Mouse (Mus musculus): ENCODE measurements around the gene Rcan1.
"Not testable (repeated sequence)": the region's sequence is repeated elsewhere in the genome, so short reads cannot be mapped to it uniquely, and the experiment has no call there.

The Rcan1 gene

DNA sequence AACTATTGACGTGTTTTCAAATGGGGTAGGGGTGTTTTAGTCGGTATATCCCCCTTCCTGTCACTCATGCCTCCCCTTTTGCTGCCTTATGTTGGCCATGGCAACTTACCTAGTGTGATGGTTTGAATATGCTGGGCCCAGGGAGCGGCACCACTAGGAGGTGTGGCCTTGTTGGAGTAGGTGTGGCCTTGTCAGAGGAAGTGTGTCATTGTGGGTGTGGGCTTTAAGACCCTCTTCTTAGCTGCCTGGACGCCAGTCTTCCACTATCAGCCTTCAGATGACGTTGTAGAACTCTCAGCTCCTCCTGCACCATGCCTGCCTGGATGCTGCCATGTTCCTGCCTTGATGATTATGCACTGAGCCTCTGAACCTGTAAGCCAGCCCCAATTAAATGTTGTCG lies at the start of gene Rcan1:
TSS of gene Rcan1 (minus strand) at position 162 of the 400 bp plus-strand sequence.
- DNase-seq (ENCODE audit: low spot score): no peak

DNA sequence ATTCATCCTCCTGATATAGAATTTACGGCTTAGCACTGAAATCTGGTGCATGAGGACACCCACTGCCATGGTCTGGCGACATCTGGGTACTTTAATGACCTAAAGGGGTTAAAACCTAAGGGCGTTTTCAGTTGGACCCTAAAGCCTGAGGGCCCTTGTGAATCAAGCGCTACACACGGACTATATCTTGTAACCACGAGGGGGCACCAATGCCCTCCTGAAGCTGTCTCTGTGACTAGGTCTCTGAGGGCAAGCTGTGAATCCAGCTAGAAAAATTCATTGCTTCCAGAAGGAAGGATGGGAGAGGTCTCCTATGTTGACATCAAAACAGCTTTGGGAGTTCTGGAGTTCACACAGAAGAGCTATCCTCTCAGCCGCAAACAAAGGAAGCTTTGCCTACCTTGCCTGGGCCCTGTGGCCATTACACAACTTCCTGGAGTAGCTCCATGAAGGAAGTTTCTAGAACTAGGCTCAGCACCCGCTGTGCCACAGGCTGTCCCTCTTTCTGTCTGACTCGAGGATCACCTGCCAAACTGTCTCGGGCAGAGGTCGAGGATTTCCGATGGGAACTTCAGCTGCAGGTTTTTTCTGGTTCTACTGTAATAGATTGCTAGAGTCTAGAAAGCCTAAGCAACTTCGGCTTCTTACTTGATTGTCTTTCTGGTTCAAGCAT lies 49.3 kb upstream of the Rcan1 start:
- DNase-seq (ENCODE audit: low spot score): no peak

DNA sequence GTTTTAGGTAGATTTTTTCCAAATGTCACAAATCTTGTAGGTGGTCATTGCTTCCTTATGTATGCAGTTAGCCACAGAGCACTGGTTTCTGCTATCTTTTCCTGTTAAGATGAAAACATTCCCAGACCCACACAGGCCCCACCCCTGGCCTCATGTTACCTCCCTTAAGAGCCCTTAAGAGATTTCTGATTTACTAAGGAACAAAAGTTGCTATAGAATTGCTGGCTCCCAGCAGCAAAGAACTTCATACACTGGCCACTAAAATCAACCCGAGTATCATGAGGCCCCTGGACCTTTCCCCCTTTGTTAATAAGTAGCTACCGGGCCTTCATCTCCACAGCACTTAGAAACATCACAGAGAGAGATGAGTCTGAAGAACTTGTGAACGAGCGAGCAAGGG lies 48.1 kb upstream of the Rcan1 start:
- DNase-seq (ENCODE audit: low spot score): no peak

DNA sequence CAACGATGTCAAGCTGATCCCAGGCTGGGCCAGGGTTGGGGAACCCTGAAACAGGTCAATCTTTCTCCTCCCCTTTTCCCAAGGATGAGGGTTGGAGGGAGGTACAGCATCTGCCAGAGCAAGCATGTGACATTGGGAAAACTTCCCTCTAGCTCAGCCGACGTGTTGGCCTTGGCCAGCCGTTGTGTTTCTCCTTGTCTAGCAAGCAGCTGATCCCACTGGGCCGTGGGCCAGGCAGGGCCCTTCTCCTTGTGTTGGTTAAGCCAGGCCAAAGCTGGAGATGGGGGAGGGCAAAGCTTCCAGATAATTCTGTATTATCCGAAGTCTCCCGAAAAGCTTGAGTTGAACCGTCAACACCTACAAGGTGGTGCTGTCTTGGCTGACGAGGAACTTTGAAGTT lies 45.5 kb upstream of the Rcan1 start:
- no peak for DNase-seq (ENCODE audit: low spot score)

DNA sequence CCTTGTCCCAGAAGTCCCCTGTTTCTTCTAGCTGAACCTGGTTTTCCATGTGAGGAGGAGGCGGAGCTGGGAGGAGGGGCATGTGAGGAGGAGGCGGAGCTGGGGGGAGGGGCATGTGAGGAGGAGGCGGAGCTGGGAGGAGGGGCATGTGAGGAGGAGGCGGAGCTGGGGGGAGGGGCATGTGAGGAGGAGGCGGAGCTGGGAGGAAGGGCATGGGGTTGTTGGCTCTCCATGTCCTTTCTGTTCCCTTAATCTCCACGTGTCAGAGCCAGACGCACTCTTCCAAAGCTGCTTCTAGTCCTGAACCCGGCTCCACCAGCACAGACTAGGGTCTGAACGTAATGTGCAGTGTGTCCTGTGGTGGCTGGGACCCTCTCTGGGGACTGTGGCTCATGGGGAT lies 44.2 kb upstream of the Rcan1 start:
- DNase-seq (ENCODE audit: low spot score): not testable (repeated sequence)

DNA sequence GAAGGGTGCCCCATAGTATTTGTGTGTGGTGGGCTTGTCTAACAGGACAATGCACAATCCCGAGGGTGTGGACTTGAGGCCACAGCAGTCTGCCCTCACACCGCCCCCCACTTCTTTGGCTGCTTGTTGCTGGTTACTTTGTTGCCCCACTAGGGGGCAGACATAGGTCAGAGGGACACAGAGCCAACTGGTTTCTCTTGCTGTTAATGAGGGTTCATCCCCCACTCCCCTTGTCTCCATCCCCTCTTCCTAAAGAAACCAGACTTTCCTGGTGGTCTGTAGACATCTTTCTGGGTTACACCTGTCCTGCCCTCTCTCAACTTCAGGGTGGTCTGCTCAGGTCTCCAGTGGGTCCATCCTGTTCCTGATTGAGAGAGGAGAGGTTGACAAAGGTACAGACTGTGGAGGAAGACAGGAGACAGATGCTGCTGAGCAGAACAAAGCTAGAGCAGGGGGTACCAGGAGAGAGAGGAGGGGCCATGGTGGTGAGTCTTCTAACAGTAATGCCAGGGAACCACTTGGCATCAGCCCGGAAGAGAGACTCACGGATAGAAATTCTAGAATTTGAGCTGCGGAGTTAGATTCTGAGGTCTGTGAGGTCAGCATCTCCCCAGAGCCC lies 41.2 kb upstream of the Rcan1 start:
- DNase-seq (ENCODE audit: low spot score): no peak

DNA sequence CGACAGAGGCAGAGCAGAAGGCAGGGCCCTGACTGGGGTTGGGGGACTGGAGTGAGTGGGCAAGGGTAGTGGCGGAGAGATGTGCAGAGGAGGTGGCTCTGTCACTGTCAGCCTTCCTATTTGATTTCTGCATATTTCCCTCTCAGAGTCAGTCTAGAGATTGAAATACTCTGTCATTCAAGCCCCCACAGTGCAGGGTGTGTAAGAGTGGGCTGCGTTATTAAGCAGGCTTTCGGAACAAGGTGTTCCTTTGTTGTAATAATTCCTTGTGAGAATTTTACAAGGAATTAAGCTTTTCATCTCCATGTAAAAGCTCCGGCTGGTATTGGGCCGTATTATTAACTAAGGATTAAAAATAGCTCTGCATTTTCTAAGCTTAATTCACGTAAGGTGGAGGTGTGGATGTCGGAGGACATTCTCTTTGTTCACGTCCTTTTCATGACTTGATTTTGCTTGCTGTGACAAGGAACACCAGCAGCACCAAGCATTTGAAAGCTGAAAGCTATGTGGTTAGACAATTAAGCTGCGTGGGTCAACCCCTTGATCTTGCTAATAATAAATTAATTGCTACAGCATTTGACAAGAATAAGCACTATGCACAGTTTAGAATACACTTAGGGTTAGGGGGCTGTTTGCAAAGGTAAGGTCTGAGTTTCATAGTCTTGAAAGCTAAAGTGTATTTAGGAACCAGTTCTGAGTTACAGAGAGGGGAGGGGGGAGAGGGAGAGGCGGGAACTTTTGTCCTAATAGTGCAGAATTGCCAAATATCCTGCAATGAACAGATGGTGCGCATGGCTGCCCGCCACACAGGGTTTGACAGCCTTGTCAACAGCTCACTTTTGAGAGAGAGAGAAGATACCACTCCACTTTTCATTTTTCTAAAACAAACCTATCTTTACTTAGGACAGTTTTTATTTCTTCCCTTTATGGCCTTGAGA lies 40.4 kb upstream of the Rcan1 start:
- DNase-seq (ENCODE audit: low spot score): peak; percentile 42

DNA sequence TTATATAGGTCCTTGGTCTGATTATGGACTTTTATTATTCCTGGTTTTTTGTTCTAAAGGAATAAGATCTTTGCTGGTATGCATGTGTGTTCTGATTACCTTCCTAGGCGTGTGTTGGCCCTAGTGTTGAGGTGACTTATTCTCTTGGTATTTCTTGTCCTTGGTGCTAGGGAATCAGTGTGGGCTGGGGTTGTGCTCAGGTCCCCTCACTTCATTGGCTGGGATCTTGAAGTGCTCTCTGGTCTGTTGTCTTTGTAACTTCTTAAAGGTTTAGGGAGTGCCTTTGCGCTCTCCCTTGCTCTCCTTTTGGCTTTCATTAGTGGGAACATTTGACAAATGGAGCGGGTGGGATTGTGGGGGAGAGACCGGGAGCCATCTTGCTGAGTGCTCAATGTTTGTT lies 36.9 kb upstream of the Rcan1 start:
- DNase-seq (ENCODE audit: low spot score): no peak

DNA sequence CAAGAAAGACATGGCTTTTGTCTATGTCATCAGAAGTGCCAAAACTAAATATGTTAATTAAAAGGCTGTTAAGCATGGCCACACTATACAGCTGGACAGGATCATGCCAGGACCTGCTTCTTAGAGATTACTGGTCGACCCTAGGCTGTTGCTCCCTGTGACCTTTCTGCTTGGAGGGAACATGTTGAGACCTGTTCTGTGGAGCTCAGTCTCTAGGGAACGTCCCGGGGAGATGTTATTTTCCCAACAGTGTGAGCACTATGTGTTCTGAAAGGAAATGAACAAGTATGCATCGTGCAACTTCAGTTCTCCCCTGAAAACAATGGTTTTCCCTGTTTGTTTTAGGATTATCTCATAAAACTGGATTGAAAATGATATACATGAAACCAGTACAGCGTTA lies 32.4 kb upstream of the Rcan1 start:
- DNase-seq (ENCODE audit: low spot score): no peak

DNA sequence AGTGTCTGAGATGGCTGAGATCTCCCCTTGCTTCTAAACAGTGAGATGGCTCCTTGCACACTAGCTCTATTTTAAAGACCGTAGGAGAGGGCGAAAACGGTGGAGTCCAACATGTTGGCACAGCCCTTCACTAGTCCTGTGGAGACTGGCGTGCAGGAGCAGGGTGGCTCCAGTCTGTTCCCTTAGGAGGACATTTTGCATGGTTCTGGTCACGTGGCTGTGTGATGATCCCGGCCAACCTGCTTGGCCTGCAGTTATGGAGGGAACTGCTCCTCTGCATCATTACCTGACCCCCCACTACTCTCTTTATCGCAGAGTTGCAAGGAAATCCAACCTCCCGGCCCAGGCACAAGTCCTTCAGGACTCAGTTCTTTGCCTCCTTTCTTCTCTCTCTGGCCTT lies 29.9 kb upstream of the Rcan1 start:
- DNase-seq (ENCODE audit: low spot score): no peak

DNA sequence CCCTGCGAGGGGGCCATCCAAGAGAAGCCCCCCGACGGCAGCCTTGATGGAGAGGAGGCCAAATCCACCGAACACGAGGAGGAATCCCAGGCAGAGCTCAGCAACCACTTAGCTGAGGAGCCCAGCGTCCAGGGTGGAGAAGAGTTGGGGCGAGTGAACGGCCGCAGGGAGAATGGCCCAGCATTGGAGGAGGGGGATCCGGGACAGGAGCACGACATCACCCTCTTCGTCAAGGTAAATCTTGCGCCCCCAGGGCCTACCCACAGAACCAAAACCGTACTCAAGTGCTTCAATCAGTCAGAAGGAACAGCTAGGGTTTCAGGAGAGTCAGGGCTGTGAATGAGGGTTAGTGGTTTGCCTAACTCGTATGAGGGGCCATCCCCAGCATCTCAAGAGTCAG lies 28.7 kb upstream of the Rcan1 start:
- no peak for DNase-seq (ENCODE audit: low spot score)

DNA sequence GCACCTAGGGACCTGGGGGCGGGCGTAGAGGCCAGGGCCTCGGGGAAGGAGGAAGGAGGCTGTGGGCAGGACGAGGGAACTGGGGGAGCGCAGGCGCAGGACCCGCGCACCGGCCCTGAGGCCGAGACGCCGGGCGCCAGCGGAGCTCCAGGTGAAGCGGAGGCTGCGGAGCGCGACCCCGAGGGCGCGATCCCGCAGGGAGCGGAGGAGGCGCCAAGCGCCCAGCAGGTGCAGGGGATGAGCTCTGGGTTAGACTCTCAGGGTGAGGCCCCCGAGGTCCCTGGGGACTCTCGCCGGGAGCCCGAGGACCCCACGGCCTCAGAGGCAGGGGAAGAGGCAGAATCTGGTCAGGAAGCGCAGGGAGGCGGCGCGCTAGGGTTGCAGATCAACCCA lies 27.9 kb upstream of the Rcan1 start:
- no peak for DNase-seq (ENCODE audit: low spot score)

DNA sequence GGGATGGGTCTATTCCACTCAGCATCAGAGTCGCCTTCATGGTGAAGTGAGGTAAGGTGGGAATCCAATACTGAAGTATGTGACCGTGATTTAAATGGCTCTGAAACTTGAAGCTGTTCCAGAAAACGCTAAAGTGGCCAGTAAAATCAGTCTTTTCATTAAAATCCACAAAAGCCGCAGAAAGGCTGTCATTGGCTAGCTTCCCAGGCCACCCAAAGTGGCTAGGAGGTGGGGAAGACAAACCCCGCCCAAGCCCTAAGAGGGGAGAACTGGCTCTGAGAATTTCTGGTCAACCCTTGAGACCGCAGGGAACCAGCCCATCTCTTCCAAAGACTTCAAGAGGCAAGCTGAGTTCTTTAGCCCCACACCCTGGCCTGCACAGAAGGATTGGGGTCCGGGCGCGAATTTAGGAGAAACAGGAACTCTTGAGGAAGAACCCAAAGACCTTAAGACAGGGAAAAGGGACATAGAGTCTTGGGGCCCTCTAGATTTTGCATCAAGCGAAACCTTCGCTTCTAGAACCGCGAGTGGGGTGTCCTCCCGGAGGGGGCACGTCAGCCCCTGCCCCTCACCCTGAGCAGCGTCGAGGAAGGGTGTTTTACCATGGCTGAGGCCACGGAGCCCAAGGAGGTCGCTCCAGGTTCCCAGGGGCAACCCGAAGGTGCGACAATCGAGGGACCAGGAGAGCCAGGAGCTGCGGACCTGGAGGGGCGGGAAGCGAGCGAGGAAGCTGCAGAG lies 27.4 kb upstream of the Rcan1 start:
- no peak for DNase-seq (ENCODE audit: low spot score)

DNA sequence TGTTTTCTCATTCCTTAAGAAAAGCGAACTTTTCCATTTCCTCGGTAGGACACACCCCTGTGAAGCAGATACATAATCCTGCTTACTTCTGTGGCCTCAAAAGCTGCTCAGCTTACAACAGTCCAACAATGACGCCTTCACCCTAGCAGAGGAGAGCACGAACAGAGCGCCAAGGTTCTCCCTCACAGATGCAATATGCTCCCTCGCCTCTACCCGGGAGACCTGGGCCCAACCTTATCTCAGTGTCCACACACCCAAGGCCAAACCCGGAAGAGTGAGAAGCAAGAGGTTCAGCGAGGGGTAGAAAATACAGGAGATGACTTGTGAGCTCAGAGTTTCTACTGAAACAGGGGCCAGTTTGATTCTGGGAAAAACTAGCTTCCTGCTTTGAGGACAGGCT lies 18.7 kb upstream of the Rcan1 start:
- no peak for DNase-seq (ENCODE audit: low spot score)

DNA sequence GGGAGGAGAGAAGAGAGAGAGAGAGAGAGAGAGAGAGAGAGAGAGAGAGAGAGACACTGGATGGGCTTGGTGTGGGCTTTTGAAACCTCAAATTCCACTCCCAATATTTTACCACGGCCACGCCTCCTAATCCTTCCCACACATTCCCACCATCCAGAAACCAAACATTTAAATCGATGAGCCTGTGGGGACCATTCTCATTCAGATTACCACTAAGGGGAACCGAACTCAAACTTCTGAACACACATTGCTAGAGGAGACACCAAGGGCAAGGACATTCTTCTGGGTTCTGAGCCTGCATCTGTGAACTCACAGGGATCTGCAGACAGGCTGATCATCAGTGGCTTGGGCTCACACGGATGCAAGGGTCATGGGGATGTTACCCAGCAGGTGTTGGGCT lies 17.8 kb upstream of the Rcan1 start:
- no peak for DNase-seq (ENCODE audit: low spot score)

DNA sequence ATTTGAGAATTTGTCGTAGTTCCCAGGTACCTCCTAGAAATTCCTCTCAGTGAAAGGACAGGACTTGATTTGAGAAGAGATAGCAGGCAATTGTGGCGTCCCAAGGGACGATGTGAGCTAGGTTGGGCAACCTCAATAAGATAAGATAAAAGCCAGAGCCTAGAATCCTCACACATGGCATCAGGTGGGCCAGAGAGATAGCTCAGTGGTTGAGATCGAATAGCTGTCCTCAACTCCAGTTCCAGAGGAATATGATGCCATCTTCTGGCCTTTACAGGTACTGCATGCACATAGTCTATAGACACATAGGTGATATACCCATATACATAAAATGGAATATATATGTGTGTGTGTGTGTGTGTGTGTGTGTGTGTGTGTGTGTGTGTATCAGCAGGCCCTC lies 16.8 kb upstream of the Rcan1 start:
- DNase-seq (ENCODE audit: low spot score): no peak

DNA sequence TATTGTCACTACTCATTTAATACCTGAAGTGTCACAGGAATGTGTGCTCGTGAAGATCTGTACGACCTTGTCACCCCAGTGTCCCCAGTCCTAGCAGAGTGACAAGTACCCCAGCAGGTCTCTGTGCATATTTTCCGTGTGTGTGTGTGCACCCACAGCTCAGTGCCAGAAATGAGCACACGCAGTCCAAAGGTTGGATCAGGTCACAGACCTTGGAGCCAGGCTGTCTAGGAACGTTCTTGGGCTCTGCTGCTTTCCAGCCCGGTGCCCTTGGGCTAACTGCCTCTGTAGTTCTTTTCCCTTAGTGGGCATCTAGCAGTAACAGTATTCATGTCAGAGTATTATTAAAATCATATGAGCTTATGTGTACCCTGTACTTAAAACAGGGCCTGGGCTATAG lies 16.4 kb upstream of the Rcan1 start:
- no peak for DNase-seq (ENCODE audit: low spot score)

DNA sequence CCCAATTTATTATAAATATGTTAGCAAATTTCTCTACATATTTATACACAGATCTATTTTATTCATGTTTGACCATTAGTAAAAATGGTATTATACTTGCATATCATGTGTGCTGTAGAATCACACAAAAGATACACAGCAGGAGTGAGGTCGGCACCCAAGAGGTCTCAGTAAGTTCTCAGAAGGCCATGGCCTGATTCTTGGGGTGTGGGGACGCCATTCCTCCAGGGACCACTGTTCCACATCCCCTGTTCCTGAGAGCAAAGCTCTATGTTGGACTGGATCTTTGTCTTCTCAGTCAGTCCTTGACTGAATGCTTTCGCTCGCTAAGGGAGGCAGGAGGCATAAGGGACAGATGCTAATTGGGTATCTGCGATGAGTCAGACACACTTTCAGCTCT lies 14.8 kb upstream of the Rcan1 start, which contains the start of gene Clic6:
TSS of gene Clic6 (plus strand) at position 301 of the 400 bp plus-strand sequence.
- DNase-seq (ENCODE audit: low spot score): no peak

DNA sequence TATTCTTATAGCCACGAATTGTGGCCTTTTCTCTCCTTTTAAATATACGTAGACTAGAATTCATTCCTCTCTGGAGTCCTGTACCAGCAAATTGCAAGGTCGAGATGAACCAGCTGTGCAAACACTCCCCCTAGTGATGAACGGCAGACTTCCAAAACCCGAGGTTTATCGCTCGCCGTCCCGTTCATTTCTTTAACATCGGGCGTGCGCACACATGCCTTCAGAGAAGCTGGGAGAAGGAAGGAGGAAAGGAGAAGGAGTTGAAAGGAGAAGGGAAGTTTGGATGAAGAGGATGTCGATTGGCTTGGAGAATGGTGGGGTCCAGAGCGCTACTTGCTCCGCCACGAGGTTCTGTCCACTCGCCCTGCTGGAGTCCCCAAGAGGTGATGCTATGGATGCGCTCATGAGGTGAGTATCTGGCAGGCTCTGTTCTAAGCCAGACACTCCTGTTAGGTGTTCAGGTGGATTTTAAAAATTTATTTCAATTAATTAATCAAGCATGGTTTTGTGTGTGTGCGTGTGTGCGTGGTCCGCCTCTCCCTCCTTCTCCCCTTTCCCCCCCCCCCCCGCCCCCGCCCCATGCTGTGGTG lies 8.0 kb upstream of the Rcan1 start:
- no peak for DNase-seq (ENCODE audit: low spot score)

DNA sequence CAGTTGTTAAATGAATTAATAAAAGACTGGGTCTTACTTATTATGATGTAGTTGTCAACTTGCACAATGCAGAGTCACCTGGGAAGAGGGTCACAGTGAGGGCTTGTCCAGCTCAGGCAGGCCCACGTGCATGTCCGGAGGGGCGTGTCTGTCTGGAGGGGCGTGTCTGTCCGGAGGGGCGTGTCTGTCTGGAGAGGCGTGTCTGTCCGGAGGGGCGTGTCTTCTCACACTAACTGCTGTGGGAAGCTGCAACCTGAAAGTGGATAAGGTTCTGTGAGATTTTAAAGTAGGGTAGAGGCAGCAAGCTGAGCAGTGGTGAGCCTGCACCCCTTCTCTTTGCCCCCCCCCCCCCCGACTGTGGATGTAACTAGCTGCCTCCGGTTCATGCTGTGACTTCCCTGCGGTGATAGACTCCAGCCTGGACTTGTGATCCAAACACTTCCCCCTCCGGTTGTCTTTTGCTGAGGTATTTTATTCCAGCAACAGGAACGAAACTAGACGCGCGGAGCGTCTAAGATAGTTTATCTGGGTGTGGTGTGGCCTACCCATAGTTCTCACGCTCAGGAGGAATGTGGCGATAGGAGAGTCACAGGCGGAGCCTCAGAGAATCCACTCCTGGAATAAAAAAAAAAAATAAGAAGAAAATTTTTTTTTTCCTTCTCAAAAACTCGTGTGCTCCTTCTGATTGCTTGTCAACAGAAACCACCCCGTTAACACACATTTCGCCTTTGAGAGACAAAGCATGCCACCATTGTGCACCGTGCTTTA lies 4.6 kb upstream of the Rcan1 start:
- DNase-seq (ENCODE audit: low spot score): no peak

DNA sequence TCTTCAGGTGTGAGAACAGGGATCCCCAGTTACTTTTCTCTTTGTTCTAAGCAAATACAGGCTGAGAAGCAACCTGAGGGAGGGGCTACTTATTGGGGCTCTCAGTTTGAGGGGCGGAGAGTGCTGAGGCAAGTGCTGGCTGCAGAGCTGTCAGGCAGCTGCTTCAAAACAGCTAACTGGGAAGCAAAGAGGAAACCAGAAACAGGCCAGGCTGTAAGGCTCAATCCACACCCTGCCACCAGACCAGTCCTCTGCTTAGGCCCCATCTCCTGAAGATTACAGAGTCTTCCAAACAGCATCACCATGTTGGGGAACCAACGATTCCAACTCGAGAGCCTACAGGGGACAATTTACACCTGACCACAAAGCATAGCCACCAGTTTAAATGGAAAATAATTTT lies 2.2 kb upstream of the Rcan1 start:
- DNase-seq (ENCODE audit: low spot score): no peak
